Mouse (Mus musculus) kidney, adult 2 months (tissue): Measurements from ENCODE around the gene Nat10. TPM values are rescaled to one million over a fixed set of nuclear protein-coding genes. Genes with fewer than 3 reads are reported as not detected.

ENCODE experiments used
- DNase-seq: peaks from one replicate; pipeline ENCODE4 v3.0.0; 2021
- H3K27ac ChIP-seq: fragments of 200-500 bp; 2 replicates; pipeline ENCODE4 v1.5.1; 2012; ENCODE audit warnings: low read depth, low read length, control low read depth, inconsistent platforms; ENCODE audit not compliant: insufficient read depth
- H3K27me3 ChIP-seq: fragments of 200-500 bp; replicated peaks from 2 replicates; pipeline ENCODE4 v1.6.1; 2012; ENCODE audit warnings: mild to moderate bottlenecking, moderate library complexity, low read length, inconsistent platforms; ENCODE audit not compliant: control insufficient read depth, insufficient read depth
- H3K36me3 ChIP-seq: fragments of 200-500 bp; 2 replicates; pipeline ENCODE4 v1.6.1; 2012; ENCODE audit warnings: mild to moderate bottlenecking, moderate library complexity, low read length, inconsistent platforms; ENCODE audit not compliant: control insufficient read depth, insufficient read depth
- H3K4me1 ChIP-seq: fragments of 200-500 bp; 2 replicates; pipeline ENCODE4 v1.6.1; 2011; ENCODE audit warnings: low read length; ENCODE audit not compliant: control insufficient read depth, insufficient read depth
- H3K4me3 ChIP-seq: fragments of 200-500 bp; 2 replicates; pipeline ENCODE4 v1.5.1; 2011; ENCODE audit warnings: mild to moderate bottlenecking, low read depth, low read length, control low read depth; ENCODE audit not compliant: insufficient read depth
- CTCF ChIP-seq: fragments of 200-500 bp; conservative IDR thresholded peaks from 2 replicates; pipeline ENCODE4 v1.5.1; 2011; ENCODE audit warnings: low read depth, mild to moderate bottlenecking, control low read depth, low read length, moderate library complexity, mixed read lengths; ENCODE audit not compliant: insufficient read depth, insufficient read length
- POLR2A ChIP-seq: fragments of 200-500 bp; IDR thresholded peaks from one replicate; pipeline ENCODE4 v1.6.1; 2011; ENCODE audit warnings: low read depth, low read length, control low read depth
- WGBS: fragments of 180-500 bp; shearing (Covaris S2); methylation state at CpG from one replicate; pipeline ENCODE4 v1.1.7; 2018; 5-methylcytosine and 5-hydroxymethylcytosine counted together
- polyA plus RNA-seq: library from polyadenylated mRNA; depleted of rRNA; stranded (reverse); fragments of >200 nt; gene quantifications from 2 replicates; pipeline ENCODE4 v1.2.3, GENCODE M21; 2012

Nat10 gene
- polyA plus RNA-seq, 1 experiment = 23.8 TPM

- Histone ChIP-seq H3K27ac (no peak overlapping the region), H3K27me3 (no peaks in the 10 kb centered on the region), H3K4me3 (no peak overlapping the region), H3K4me1 (no peaks in the 10 kb centered on the region), H3K36me3 (no peaks in the 10 kb centered on the region; the same call in 1 of the 2 replicates)
- WGBS = 82% methylated on average over 2 of the region's 2 CpGs
- TF ChIP-seq CTCF = no peak
- no peak for TF ChIP-seq POLR2A
- DNase-seq = no peak
These were observed 36.5 kb downstream of the Nat10 start for GRCm38 (mm10) chr2:103724521-103724920.

DNA sequence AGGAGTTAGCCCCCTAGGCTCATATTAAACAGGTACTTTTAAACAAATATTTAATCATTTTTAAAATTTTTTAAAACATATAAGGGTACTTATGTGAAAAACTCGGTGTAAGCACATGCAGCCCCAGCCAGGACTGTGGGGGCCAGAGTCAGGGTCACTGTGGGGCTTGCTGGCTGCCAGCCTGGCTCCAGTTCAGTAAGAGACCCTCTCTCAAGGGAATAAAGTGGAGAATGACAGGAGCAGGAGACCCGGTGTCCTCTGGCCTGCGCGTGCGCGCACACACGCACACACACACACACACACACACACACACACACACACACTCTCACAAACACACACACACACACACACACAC lies 41.8 kb downstream of the Nat10 start:
- WGBS = 91% methylated on average over 7 of the region's 7 CpGs
- Histone ChIP-seq H3K27ac (no peak overlapping the region), H3K4me3 (no peak overlapping the region), H3K4me1 (no peaks in the 10 kb centered on the region), H3K27me3 (no peaks in the 10 kb centered on the region), H3K36me3 (no peaks in the 10 kb centered on the region)
- no peak for TF ChIP-seq CTCF
- TF ChIP-seq POLR2A = no peak
- no peak for DNase-seq

DNA sequence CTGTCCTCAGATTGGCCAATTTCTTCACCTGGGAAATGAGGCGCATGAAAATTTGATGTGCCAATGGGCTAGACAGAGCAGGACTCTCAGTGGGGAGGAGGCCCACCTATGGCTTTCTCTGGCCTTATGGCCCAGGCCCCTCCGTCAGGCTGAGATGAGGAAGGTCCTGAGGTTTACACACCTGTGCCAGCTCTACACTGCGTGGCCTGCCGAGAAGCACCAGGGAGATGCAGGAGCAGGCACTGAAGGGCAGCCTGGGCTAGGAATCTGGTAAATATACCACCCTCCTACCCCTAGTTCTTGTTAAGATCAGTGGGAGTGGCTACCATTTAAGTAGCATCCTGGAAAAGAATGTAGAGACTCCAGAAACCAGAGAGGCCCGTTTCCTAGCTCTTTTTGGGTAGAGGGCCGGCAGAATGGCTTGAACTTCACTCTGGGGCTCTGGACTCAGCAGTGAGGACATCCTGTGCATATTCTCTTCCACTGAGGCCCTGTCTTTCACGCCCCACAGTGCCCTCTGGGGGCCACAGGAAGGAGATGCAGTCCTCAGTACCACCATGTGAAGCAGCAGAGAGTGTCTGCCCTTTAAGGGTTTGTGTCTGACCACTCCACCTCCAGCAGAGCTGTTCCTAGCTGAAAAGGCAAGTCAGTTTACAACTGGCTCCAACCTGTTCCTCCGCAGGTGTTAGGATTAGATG lies 42.3 kb downstream of the Nat10 start:
- DNase-seq = peak; percentile 78
- peaks cover 3% of the 10 kb centered on the region; the same call in 1 of the 2 replicates for H3K4me1 ChIP-seq
- no peak for TF ChIP-seq POLR2A
- TF ChIP-seq CTCF = peak; percentile 96
- no peaks in the 10 kb centered on the region for H3K36me3 ChIP-seq
- no peak overlapping the region for H3K27ac ChIP-seq
- H3K4me3 ChIP-seq = no peak overlapping the region
- 62% methylated on average over 8 of the region's 8 CpGs for WGBS
- H3K27me3 ChIP-seq = no peaks in the 10 kb centered on the region

- no peak overlapping the region for H3K27ac ChIP-seq
These were observed 46.7 kb downstream of the Nat10 start for GRCm38 (mm10) chr2:103714412-103714811.

GRCm38 (mm10) chr2:103713831-103714230 lies 47.2 kb downstream of the Nat10 start:
- 71% methylated on average over 7 of the region's 7 CpGs for WGBS

More at GRCm38 (mm10) chr2:103714412-103714811, 46.7 kb downstream of the Nat10 start:
- WGBS = 69% methylated on average over 4 of the region's 4 CpGs
- no peaks in the 10 kb centered on the region for H3K36me3 ChIP-seq
- TF ChIP-seq CTCF (no peak), POLR2A (no peak)
- peaks cover 8% of the 10 kb centered on the region; the same call in 1 of the 2 replicates for H3K4me1 ChIP-seq
- no peaks in the 10 kb centered on the region for H3K27me3 ChIP-seq
- no peak overlapping the region for H3K4me3 ChIP-seq
- peak; percentile 18 for DNase-seq

DNA sequence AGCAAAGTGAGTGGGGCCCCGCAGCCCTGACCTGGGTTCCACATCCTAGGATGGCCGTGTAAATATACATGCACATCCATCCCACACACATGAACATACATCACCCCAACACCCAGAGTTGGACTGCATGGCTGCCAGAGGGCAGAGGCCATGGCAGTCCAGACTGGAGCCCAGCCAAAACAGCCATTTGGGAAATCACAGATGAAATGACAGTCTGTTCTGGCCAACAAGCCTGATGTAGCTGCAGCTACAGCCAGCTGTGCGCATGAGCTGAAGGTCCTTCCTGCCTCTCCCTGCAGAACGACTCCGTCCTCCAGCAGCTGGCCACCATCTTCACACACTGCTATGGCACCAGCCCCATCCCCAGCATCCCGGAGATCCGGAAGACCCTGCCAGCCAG lies 50.2 kb downstream of the Nat10 start:
- DNase-seq = no peak
- H3K27me3 ChIP-seq = no peaks in the 10 kb centered on the region
- WGBS = 78% methylated on average over 7 of the region's 7 CpGs
- TF ChIP-seq POLR2A (no peak), CTCF (no peak)
- no peak overlapping the region for H3K27ac ChIP-seq
- H3K36me3 ChIP-seq = no peaks in the 10 kb centered on the region
- peaks cover 11% of the 10 kb centered on the region for H3K4me1 ChIP-seq
- no peak overlapping the region for H3K4me3 ChIP-seq

More at GRCm38 (mm10) chr2:103713831-103714230, 47.2 kb downstream of the Nat10 start:
- H3K27me3 ChIP-seq = no peaks in the 10 kb centered on the region
- no peaks in the 10 kb centered on the region for H3K36me3 ChIP-seq
- no peak overlapping the region for H3K4me3 ChIP-seq
- H3K27ac ChIP-seq = no peak overlapping the region
- peaks cover 8% of the 10 kb centered on the region; the same call in 1 of the 2 replicates for H3K4me1 ChIP-seq
- DNase-seq = peak; percentile 74
- no peak for TF ChIP-seq CTCF
- no peak for TF ChIP-seq POLR2A

DNA sequence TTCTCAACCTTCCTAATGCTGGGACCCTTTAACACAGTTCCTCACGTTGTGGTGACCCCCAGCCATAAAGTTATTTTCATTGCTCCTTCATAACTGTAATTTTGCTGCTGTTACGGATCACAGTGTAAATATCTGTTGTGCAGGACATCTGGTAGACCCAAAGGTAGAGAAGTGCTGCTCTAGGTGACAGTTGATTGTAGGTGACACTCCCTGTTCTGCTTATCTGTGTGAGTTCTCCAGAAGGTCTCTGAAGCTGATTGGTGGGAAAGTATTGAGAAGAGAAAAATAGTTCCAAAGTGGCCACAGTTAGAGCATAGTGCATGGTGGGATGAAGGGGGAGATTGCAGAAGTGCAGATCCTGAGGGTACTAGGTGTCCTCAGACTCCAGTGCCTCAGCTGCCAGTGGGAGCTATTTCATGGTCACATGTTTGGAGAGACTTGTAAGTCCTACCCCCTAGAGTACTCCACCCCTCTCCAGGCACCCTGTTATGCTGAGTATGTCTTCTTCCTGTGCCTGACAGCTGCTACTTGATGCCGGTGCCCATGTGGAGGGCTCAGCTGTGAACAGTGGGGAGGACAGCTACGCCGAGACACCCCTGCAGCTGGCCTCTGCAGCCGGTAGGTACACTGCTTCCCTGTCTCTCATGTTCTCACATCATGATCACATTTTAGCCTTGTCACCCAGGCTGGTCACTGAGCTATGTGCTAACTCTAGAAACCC lies 53.9 kb downstream of the Nat10 start:
- no peak for TF ChIP-seq CTCF
- no peak for TF ChIP-seq POLR2A
- no peak for DNase-seq
- H3K4me1 ChIP-seq = peaks cover 4% of the 10 kb centered on the region; the same call in 1 of the 2 replicates
- no peaks in the 10 kb centered on the region for H3K27me3 ChIP-seq
- WGBS = 84% methylated on average over 6 of the region's 6 CpGs
- no peak overlapping the region for H3K27ac ChIP-seq
- H3K4me3 ChIP-seq = no peak overlapping the region
- H3K36me3 ChIP-seq = peaks cover 2% of the 10 kb centered on the region; the same call in 1 of the 2 replicates
